Mouse (Mus musculus) kidney, postnatal 10 days (tissue): ENCODE data around the gene Olfr172.

Source experiments
- DNase-seq: peaks from one replicate; pipeline ENCODE4 v3.0.0; 2021; ENCODE audit warnings: mixed read lengths

The Olfr172 gene

DNA sequence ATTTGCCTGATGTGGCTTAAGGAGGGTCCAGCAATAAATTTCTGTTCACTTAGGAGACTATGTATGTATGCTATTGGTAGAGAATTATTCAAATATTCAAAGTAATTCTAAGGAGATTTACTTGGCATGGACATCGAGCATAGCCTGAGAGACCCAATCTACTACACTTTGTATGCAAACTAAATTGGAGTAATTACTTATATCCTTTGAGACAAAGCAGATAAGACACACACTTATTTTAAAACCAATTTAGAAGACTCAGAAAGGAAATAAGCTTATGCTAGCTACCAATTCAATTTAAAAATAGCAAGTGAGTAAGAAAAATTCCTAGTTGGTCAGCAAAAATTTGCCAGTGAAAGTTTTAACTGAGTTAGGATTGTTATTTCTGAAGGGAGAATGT lies at the start of gene Olfr172:
Olfr172 (minus strand) TSS at position 101 of the 400 bp plus-strand sequence.
- DNase-seq, result no peak

DNA sequence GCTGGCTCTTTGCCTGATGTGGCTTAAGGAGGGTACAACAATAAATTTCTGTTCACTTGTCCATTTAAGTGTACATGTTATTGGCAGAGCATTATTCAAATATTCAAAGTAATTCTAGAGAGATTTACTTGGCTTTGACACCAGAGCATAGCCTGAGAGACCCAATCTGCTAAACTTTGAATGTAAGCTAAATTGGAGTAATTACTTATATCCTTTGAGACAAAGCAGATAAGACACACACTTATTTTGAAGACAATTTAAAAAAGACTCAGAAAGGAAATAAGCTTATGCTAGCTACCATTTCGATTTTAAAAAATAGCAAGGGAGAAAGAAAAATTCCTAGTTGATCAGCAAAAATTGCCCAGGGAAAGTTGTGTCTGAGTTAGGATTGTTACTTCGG lies 37.2 kb upstream of the Olfr172 start, which contains the start of gene Olfr173:
Olfr173 (minus strand) TSS at position 101 of the 400 bp plus-strand sequence.
- DNase-seq, result no peak

DNA sequence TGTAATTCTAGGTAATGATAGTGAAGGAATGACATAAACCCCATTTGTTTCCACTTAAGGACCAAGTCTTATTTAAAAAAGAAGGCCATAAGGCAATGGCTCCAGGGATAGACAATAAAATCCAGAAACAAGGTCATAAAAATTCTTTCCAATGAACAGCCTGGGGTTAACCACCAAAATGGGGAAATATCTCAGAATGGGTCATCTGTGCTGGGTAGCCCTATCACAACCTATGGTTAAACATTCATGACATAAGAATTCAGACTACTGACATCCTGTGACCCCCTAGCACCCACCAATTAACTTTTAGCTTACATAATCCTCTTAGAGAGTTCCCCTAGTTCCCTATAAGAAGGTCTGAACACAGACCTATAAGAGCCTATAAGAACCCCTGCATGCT lies 6.8 kb downstream of the Olfr172 start:
- DNase-seq, result no peak

DNA sequence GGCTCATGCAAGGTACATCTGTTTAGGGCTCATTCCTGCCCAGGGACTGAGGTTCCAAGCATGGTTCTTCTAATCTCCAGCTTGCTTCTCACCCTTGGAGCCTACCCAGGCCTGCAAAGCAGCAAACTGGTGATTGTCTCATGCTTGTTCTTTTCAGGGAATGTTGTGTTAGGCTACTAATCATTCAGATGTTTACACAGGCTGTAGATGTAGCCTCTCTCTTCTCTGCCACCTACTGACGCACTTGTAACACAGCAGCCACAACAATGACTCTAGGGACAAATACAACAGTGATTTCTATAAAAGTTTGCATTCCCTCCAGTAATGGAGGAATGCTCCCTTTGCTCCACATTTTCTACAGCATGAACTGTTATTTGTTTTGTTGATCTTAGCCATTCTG lies 11.7 kb downstream of the Olfr172 start:
- no peak for DNase-seq

DNA sequence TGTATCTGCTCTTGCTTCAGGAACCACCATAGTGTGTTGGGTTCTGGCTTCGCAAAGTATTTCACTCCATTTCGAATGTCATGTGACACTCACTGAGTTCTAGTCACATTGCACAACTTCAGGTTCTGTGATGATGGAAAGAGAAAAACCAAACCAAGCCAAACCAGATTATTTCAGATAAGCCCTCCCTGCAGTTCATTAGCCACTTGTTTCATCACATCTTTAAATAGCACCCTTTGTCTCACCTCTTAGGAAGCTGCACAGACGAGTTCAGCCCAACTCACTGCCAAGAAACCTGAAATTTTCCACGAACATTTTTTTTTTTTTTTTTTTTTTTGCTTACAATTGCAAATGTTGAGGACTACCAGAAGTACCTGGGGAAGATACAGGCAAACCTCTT lies 16.3 kb downstream of the Olfr172 start:
- DNase-seq, result no peak

DNA sequence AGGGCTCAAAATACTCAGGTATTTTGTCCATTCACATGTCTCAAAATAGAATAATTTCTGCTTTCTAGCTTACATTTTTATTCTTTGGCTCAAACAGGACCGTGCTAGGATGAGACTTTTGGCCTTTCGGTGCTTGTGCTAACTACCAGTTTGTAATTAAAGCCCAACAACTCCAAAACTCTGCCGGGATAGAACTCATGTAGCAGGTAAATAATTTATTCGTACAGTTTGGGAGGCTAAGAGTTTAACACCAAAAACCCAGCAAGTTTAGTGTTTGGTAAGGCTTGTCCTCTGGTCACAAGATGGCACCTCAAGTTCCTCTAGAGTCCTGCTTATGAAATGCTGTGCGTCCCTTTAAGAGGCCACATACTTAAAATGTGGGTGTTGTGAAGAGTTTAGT lies 22.2 kb downstream of the Olfr172 start:
- no peak for DNase-seq

DNA sequence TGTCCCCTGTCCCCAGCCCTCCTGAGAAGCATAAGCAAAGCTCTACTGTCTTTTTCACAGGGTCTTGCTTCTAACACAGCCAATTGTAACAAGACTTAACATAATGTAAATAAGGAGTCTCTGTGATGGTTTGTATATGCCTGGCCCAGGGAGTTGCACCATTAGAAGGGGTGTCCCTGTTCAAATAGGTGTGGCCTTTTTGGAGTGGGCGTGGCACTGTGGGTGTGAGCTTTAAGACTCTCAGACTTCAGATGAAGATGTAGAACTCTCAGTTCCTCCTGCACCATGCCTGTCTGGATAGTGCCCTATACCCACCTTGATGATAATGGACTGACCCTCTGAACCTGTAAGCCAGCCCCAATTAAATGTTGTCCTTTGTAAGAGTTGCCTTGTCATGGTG lies 24.2 kb downstream of the Olfr172 start:
- no peak for DNase-seq

DNA sequence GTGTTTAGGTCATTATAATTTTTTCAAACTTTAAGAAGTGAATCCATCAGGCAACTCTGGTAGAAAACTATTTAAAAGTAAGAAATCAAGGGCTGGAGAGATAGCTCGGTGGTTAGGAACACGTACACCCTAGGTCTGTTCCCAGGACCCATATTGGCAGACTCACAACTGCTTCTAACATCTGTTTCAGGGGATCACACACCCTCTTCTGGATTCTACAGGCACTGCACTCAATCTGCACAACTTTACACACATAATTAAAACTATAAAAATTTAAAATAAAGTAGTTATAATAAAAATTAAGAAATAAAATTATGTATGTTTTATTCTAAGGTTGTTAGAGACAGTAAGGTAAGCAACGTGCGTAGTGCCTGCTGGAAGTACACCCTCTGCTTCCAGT lies 24.8 kb downstream of the Olfr172 start:
- DNase-seq, result no peak

DNA sequence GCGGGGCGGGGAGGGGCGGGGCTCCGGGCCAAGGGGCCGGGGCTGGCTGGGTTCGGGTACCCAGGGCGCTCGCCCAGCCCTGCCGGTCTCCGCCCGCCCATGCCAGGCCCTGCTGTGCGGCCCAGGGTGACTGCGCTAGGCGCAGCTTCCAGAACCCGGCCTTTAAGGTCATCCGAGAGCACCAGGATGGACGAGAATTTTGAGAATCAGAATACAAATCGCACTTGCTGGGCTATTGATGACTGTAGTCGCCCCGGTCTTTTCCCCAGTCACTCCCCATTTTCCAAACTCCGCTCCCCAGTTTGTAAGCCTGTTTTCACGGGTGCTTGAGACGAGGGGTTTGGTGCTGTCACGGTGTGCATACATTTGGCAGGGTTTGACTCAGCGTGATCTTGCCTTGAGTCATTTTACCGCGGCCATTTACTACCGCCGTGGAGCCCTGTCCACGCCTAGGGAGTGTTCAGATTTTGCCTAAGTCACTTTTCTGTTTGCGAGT lies 34.8 kb downstream of the Olfr172 start:
- DNase-seq, result no peak

DNA sequence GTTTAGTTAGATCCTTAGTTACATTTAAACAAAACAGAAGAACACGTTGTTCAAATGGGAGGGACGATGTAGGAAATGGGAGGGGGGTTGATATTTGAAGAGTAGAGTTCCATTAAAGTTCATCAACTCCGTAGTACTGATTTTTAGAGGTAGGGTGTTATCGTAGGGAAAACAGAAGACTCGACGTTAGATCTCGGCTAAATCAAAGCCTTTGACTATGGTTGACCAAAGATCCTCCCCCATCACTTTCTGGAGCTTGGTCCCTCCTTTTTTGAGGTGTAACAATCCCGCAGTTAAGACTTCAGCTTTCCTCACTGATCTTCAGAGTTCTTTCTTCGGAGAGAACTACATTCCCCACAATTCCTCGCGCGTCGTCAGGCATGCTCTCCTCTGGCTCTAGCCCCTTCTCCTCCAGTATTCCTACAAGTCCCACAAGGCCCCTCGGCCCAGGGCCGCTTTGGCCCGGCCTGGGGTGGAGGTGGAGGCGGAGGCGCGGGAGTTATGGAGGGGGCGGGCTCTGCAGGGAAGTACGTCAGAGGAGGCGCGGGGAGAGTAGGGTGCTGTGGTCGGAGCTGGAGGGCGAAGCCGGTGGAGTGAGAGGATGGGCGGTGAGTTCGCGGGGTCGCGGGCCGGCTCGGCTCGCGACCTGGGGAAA lies 35.4 kb downstream of the Olfr172 start, which contains the start of gene Cldnd1:
Cldnd1 (plus strand) TSS at position 434 of the 655 bp plus-strand sequence.
- peak; percentile 96 for DNase-seq

DNA sequence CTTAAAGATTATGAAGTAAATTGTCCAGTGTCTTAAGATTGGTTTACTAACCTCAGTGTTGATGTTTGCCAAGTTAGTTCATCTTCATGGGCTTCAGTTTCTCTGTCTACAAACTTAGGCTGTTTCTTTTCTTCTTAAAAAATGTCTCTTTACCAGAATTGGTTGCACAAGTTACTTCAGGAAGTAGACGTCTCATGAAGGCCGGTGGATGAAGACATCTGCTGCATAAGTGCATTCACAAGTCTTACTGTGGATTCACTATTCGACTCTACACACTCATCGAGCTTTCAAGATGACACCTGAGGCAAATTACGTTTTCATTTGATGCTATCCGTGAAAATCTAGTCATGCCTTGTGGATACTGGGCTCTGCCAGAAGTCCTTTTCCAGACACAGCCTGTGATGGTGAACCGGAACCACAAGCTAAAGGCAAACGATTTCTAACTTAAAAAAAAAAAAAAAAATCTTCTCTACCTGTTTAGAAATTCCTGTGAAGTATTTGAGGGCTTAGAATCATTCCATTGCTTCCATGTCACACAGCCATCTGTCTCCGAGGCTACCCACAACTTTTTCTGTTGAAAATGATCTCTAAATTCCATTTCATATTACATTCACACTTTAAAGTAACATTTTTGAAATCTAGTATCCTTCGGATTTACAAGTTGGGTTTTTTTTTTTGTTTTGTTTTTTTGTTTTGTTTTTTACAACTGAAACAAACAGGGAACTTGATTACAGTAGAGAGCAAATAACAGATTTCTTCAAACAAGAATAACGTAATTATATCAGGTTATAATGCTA lies 36.1 kb downstream of the Olfr172 start:
- DNase-seq, result no peak

DNA sequence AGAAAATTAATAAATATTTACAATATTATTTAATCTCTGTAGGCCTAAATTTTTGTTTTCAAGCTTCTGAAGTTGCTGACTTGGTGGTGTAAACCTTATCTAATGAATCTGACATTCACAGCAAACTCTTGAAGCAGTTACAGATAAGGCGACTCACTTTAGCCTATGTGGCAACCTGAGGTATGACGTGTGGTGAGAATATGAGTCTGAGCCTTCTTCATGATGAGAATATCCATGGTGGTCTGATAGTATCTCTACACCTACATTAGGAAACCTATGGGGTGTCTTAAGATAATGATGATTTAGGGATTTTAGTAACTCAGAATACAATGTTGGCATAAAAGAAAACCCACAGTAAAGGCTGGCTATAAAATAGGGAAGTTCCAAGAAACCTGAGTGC lies 40.7 kb downstream of the Olfr172 start:
- DNase-seq, result no peak

DNA sequence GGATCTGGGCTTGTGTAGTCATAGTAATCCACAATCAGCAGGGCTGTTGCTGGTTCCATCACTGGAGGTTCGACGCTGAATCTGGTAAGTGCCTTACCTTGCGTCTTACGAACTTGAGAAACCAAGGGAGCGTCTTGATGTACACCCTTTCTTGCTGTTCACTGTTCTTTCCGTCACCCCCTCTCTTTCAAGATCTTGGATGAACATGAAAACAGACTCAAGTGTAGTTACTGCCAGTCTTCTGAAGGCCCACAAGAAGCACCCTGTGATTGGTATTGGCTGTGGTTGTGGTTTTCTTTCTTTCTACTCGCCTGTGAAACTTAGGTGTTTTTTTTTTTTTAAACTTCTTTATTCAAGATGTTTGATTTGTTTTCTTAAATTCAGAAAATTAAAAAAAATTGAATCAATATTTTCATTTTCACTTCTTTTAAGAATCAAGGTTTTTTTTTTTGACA lies 44.3 kb downstream of the Olfr172 start, which contains the start of gene Gpr15:
Gpr15 (minus strand) TSS at position 405 of the 455 bp plus-strand sequence.
- no peak for DNase-seq

DNA sequence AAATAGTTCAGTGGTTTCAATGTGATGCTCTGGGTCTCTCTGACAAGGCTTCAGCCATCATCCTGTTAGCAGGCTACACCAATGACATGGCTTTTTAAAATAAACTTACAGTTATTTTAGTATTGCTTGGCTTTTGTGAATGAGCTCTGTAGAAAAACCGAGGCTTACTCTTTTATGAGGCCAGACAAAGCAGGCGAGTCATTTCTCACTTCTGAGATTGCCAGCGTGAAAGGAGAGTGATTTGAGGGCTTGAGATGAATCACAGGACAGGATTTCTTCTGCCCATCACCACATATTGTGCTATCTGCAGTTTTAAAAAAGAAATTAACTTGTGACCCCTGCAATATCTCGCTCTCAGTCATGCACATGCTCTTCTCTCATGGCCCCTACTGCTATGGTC lies 48.0 kb downstream of the Olfr172 start:
- no peak for DNase-seq

DNA sequence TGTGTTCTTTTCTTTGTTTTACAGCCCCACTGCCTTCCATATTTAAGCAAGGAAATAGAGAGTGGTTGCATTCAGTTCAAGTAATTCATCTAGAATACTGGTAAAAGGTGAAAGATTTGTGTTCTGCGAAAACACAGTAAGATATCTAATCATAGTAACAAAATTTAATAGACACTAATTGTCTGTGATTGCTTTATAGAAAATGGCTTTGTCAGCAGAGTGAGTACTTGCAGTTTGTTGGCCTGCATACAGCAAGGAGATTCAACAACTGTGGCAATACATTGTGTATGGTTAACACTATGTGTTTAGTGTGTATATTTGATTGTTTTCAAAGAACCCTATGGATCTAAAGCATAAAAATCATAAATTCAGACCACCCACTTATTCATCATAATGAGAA lies 49.8 kb downstream of the Olfr172 start:
- DNase-seq, result no peak

DNA sequence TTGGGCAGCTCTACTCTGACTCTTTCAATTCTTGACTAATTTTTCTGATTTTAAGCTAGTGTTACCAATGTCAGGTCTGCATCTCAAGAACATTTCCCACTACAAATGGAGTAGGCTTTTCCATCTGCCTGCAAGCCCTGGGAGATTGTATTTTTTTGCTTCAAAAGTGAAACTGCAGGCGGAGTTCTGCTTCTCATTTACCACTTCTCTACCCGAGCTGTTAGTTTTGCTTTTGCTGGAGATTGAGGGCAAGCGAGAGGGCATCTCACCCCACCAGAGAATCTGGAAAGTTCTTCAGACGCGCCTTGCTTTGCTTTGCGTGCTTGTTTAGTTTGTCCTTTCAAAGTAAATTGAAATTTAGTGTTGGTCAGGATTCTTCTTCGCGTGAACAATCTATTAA lies 50.8 kb downstream of the Olfr172 start:
- no peak for DNase-seq
